Mouse (Mus musculus) hindbrain, postnatal 0 days (tissue): Measurements from ENCODE around the gene Aar2. TPM values are rescaled to one million over a fixed set of nuclear protein-coding genes. Genes with fewer than 3 reads are reported as not detected.

Experiments used
- ATAC-seq: fragments of 200-750 bp; cut with Nextera tagmentation; 2 replicates; pipeline ENCODE4 v1.8.0; 2017; ENCODE audit warnings: mild to moderate bottlenecking, moderate TSS enrichment, moderate library complexity
- DNase-seq: peaks from one replicate; pipeline ENCODE4 v3.0.0-alpha.2; 2015; ENCODE audit warnings: low spot score
- H3K27ac ChIP-seq: fragments of 300-500 bp; sonication (generic); 2 replicates; pipeline ENCODE4 v1.5.1; 2014; ENCODE audit warnings: mild to moderate bottlenecking
- H3K27me3 ChIP-seq: fragments of 300-500 bp; sonication (generic); 2 replicates; pipeline ENCODE4 v1.6.1; 2014; ENCODE audit warnings: low read length, mixed read lengths; ENCODE audit not compliant: insufficient read depth
- H3K36me3 ChIP-seq: fragments of 300-500 bp; sonication (generic); 2 replicates; pipeline ENCODE4 v1.6.1; 2014; ENCODE audit warnings: low read length, mixed read lengths; ENCODE audit not compliant: insufficient read depth
- H3K4me1 ChIP-seq: fragments of 300-500 bp; sonication (generic); 2 replicates; pipeline ENCODE4 v1.6.1; 2014; ENCODE audit warnings: antibody characterized with exemption, low read length, mixed read lengths; ENCODE audit not compliant: insufficient read depth
- H3K4me2 ChIP-seq: fragments of 300-500 bp; sonication (generic); 2 replicates; pipeline ENCODE4 v1.6.1; 2014; ENCODE audit warnings: low read depth, mild to moderate bottlenecking, low read length, moderate library complexity, mixed read lengths
- H3K4me3 ChIP-seq: fragments of 300-500 bp; sonication (generic); 2 replicates; pipeline ENCODE4 v1.5.1; 2014; ENCODE audit warnings: low read length
- H3K9ac ChIP-seq: fragments of 300-500 bp; sonication (generic); replicated peaks from 2 replicates; pipeline ENCODE4 v1.6.1; 2014; ENCODE audit warnings: mild to moderate bottlenecking, low read length, moderate library complexity, mixed read lengths
- H3K9me3 ChIP-seq: fragments of 300-500 bp; sonication (generic); 2 replicates; pipeline ENCODE4 v1.6.1; 2016; ENCODE audit warnings: low read length, mixed read lengths
- CTCF ChIP-seq: IDR thresholded peaks from 2 replicates; pipeline ENCODE4 v1.5.1; 2016; ENCODE audit warnings: antibody characterized with exemption, control low read depth, low read depth
- WGBS: fragments of 180-500 bp; shearing (Covaris S2); extraction: QIAGEN DNeasy Blood & Tissue Kit; methylation state at CpG from one replicate; pipeline ENCODE4 v1.1.7; 2014; 5-methylcytosine and 5-hydroxymethylcytosine counted together
- polyA plus RNA-seq: library from polyadenylated mRNA; unstranded; fragments of >200 nt; fragmentation: Nextera tagmentation; extraction: Ambion mirVana; gene quantifications from 2 replicates; pipeline ENCODE4 v1.2.1, GENCODE M21; 2015
- total RNA-seq: library from RNA; depleted of rRNA; stranded (reverse); fragments of >200 nt; gene quantifications from 2 replicates; pipeline ENCODE4 v1.2.3, GENCODE M21; 2014

The Aar2 gene
- total and polyA plus RNA-seq, 2 experiments from 2014 or later = 40.3 to 61.6 TPM

DNA sequence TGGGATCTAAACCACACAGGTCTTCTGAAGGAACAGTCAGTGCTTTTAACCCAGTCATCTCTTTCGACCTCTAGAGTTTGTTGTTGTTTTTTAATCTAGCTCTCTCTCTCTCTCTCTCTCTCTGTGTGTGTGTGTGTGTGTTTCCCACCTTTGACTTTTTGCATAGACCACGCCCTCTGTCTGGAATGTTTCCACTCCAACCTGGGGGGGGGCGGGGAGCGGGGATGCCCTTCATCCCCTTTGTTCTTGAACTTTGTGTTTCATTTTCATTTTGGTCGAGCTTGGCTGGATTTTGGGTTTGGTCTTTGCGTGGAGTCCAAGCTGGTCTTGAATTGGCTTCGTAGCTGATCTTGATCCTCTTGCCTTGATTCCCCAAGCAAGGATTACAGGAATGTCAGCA, 55.2 kb downstream of the Aar2 start:
- ATAC-seq (no peak), DNase-seq (no peak)
- no peaks in the 10 kb centered on the region for H3K36me3 ChIP-seq
- H3K4me2 ChIP-seq = no peak overlapping the region
- H3K27me3 ChIP-seq = no peaks in the 10 kb centered on the region
- WGBS = 84% methylated on average over 7 of the region's 7 CpGs
- no peak overlapping the region for H3K4me3 ChIP-seq
- H3K4me1 ChIP-seq = no peaks in the 10 kb centered on the region
- no peak overlapping the region for H3K27ac ChIP-seq
- H3K9me3 ChIP-seq = no peaks in the 10 kb centered on the region
- H3K9ac ChIP-seq = no peak overlapping the region
- TF ChIP-seq CTCF = no peak

- H3K4me1 ChIP-seq = no peaks in the 10 kb centered on the region
- no peak overlapping the region for H3K4me2 ChIP-seq
- H3K9me3 ChIP-seq = no peaks in the 10 kb centered on the region
- H3K9ac ChIP-seq = no peak overlapping the region
- no peak overlapping the region for H3K27ac ChIP-seq
- no peak for TF ChIP-seq CTCF
- no peaks in the 10 kb centered on the region for H3K27me3 ChIP-seq
- no peak for ATAC-seq
- 82% methylated on average over 9 of the region's 9 CpGs for WGBS
- no peaks in the 10 kb centered on the region for H3K36me3 ChIP-seq
- no peak overlapping the region for H3K4me3 ChIP-seq
- DNase-seq = no peak
Measured at GRCm38 (mm10) chr2:156603671-156604070, 56.3 kb downstream of the Aar2 start.

- Histone ChIP-seq H3K9me3 (no peaks in the 10 kb centered on the region), H3K4me3 (no peak overlapping the region), H3K4me1 (no peaks in the 10 kb centered on the region), H3K27ac (no peak overlapping the region), H3K9ac (no peak overlapping the region), H3K27me3 (no peaks in the 10 kb centered on the region), H3K4me2 (no peak overlapping the region), H3K36me3 (no peaks in the 10 kb centered on the region)
- no peak for ATAC-seq
- WGBS = 64% methylated on average over 3 of the region's 3 CpGs
- no peak for TF ChIP-seq CTCF
- DNase-seq = no peak
Measured at GRCm38 (mm10) chr2:156605144-156605543, 57.8 kb downstream of the Aar2 start.

GRCm38 (mm10) chr2:156605971-156606370, 58.6 kb downstream of the Aar2 start:
- H3K36me3 ChIP-seq = no peaks in the 10 kb centered on the region
- no peak for DNase-seq
- no peak for ATAC-seq
- WGBS = 64% methylated on average over 5 of the region's 5 CpGs
- no peak overlapping the region for H3K4me2 ChIP-seq
- no peak for TF ChIP-seq CTCF
- H3K27me3 ChIP-seq = no peaks in the 10 kb centered on the region
- no peaks in the 10 kb centered on the region for H3K4me1 ChIP-seq
- H3K4me3 ChIP-seq = no peak overlapping the region
- no peak overlapping the region for H3K27ac ChIP-seq
- no peak overlapping the region for H3K9ac ChIP-seq
- no peaks in the 10 kb centered on the region for H3K9me3 ChIP-seq

- H3K9ac ChIP-seq = peak overlapping the region; percentile 90
- WGBS = under 1% methylated on average over 41 of the region's 41 CpGs
- H3K4me2 ChIP-seq = peak overlapping the region; percentile 89
- ATAC-seq (peak; percentile 28), DNase-seq (peak; percentile 58)
- no peaks in the 10 kb centered on the region for H3K36me3 ChIP-seq
- TF ChIP-seq CTCF = peak; percentile 61
- H3K27me3 ChIP-seq = no peaks in the 10 kb centered on the region
- no peaks in the 10 kb centered on the region for H3K9me3 ChIP-seq
- H3K4me3 ChIP-seq = peak overlapping the region; percentile 82
- peak overlapping the region; percentile 78 for H3K27ac ChIP-seq
- H3K4me1 ChIP-seq = peaks cover 12% of the 10 kb centered on the region; the same call in 1 of the 2 replicates
Measured at GRCm38 (mm10) chr2:156613081-156613540, 65.7 kb downstream of the Aar2 start.

DNA sequence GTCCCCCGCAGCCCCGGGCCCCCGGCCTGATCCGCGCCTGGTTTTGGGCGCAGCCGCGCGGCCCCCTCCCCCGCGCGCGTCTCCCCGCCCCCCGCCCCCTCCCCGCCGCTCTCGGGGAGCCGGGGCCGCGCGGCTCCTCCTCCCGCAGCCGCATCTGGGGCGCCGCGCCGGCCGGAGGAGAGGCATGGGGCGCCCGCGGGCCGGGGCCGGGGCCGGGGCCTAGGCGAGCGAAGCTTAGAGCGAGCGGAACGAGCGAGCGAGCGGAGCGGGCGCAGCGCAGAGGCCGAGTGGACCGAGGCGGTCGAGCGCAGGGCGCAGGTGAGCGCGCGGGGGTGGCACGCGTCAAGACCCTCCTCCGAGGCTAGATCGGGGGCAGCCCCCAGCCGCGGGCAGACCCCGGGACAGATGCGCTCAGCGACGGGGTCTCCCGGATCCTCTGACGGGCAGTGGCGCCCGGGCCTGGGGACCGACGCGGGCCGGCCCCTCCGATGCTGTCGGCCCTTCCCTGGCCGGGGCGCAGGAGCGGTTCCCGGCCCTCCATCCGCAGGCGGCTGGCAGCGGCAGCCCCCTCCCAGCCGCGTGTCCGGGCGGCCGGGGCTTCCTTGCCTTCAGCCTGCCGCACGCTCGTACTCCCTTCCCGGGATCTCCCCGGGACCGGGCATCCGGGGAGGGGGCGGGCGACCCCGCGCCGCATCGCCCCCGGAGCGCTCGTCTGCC, 66.3 kb downstream of the Aar2 start, which contains the start of gene Dlgap4:
TSS of gene Dlgap4 (plus strand) at position 165 of the 717 bp plus-strand sequence.
- peak; percentile 77 for ATAC-seq
- 5% methylated on average over 65 of the region's 103 CpGs for WGBS

GRCm38 (mm10) chr2:156614258-156614556, 66.8 kb downstream of the Aar2 start:
- WGBS = 1% methylated on average over 16 of the region's 18 CpGs
- H3K9ac ChIP-seq = peak overlapping the region; percentile 90
- ATAC-seq = peak; percentile 10
- H3K4me2 ChIP-seq = peak overlapping the region; percentile 89
- H3K4me3 ChIP-seq = peak overlapping the region; percentile 82
- no peaks in the 10 kb centered on the region for H3K27me3 ChIP-seq
- H3K36me3 ChIP-seq = no peaks in the 10 kb centered on the region
- H3K9me3 ChIP-seq = no peaks in the 10 kb centered on the region
- no peak for TF ChIP-seq CTCF
- peak; percentile 40 for DNase-seq
- H3K27ac ChIP-seq = peak overlapping the region; percentile 78
- peaks cover 12% of the 10 kb centered on the region; the same call in 1 of the 2 replicates for H3K4me1 ChIP-seq

More for the DNA sequence above, 66.3 kb downstream of the Aar2 start, which contains the start of gene Dlgap4:
- peak within 1 kb of the TSS; percentile 90 for H3K9ac ChIP-seq
- H3K4me1 ChIP-seq = peaks cover 12% of the 10 kb centered on the region; the same call in 1 of the 2 replicates
- peak; percentile 80 for DNase-seq
- no peaks in the 10 kb centered on the region for H3K9me3 ChIP-seq
- H3K36me3 ChIP-seq = no peaks in the 10 kb centered on the region
- H3K27me3 ChIP-seq = no peaks in the 10 kb centered on the region
- H3K27ac ChIP-seq = peak within 1 kb of the TSS; percentile 78
- TF ChIP-seq CTCF = no peak
- H3K4me3 ChIP-seq = peak within 1 kb of the TSS; percentile 82
- H3K4me2 ChIP-seq = peak within 1 kb of the TSS; percentile 89
